Mouse (Mus musculus) stomach, embryonic 14.5 days (tissue): ENCODE data around the gene G430095P16Rik. TPM values are rescaled to one million over a fixed set of nuclear protein-coding genes. Genes with fewer than 3 reads are reported as not detected.

Experiments used
- ATAC-seq: fragments of 200-750 bp; cut with Nextera tagmentation; 2 replicates; pipeline ENCODE4 v1.8.0; 2017; ENCODE audit warnings: low read depth, moderate TSS enrichment; ENCODE audit not compliant: insufficient number of reproducible peaks, insufficient read depth, low FRiP score
- H3K27ac ChIP-seq: fragments of 300-500 bp; sonication (generic); 2 replicates; pipeline ENCODE4 v1.5.1; 2014; ENCODE audit warnings: mild to moderate bottlenecking, low read length, moderate library complexity, mixed read lengths
- H3K27me3 ChIP-seq: fragments of 300-500 bp; sonication (generic); 2 replicates; pipeline ENCODE4 v1.6.1; 2014; ENCODE audit warnings: low read length, control low read depth, mixed read lengths; ENCODE audit not compliant: control insufficient read depth, insufficient read depth
- H3K36me3 ChIP-seq: fragments of 300-500 bp; sonication (generic); 2 replicates; pipeline ENCODE4 v1.6.1; 2014; ENCODE audit warnings: mild to moderate bottlenecking, control low read depth, low read length, moderate library complexity, mixed read lengths; ENCODE audit not compliant: control insufficient read depth, insufficient read depth
- H3K4me1 ChIP-seq: fragments of 300-500 bp; sonication (generic); 2 replicates; pipeline ENCODE4 v1.6.1; 2014; ENCODE audit warnings: low read length, control low read depth, mixed read lengths; ENCODE audit not compliant: control insufficient read depth, insufficient read depth
- H3K4me2 ChIP-seq: fragments of 300-500 bp; sonication (generic); replicated peaks from 2 replicates; pipeline ENCODE4 v1.6.1; 2014; ENCODE audit warnings: low read depth, low read length, control low read depth
- H3K4me3 ChIP-seq: fragments of 300-500 bp; sonication (generic); 2 replicates; pipeline ENCODE4 v1.5.1; 2014; ENCODE audit warnings: low read depth, low read length, control low read depth
- H3K9ac ChIP-seq: fragments of 300-500 bp; sonication (generic); replicated peaks from 2 replicates; pipeline ENCODE4 v1.6.1; 2014; ENCODE audit warnings: low read depth, mild to moderate bottlenecking, control low read depth, low read length, moderate library complexity, mixed read lengths
- H3K9me3 ChIP-seq: fragments of 300-500 bp; sonication (generic); 2 replicates; pipeline ENCODE4 v1.6.1; 2016; ENCODE audit warnings: low read depth, low read length, control low read depth; ENCODE audit not compliant: control insufficient read depth
- WGBS: fragments of 180-500 bp; shearing (Covaris S2); extraction: QIAGEN DNeasy Blood & Tissue Kit; methylation state at CpG from one replicate; pipeline ENCODE4 v1.1.7; 2014; 5-methylcytosine and 5-hydroxymethylcytosine counted together
- polyA plus RNA-seq: library from polyadenylated mRNA; unstranded; fragments of >200 nt; fragmentation: Nextera tagmentation; extraction: Ambion mirVana; gene quantifications from 2 replicates; pipeline ENCODE4 v1.2.1, GENCODE M21; 2014

Gene G430095P16Rik
- polyA plus RNA-seq, 1 experiment from 2014 or later, result 5.0 TPM

GRCm38 (mm10) chr8:84738715-84739400, 16.1 kb downstream of the G430095P16Rik start:
- H3K4me1 ChIP-seq, result peaks cover 62% of the 10 kb centered on the region
- 64% methylated on average over 10 of the region's 10 CpGs for WGBS
- no peaks in the 10 kb centered on the region for H3K9me3 ChIP-seq
- no peak overlapping the region for H3K4me2 ChIP-seq
- no peak overlapping the region for H3K4me3 ChIP-seq
- H3K27ac ChIP-seq, result 0 out of 2 replicates have a peak overlapping the region, but pooled peaks have one; percentile 6
- no peak overlapping the region for H3K9ac ChIP-seq
- no peaks in the 10 kb centered on the region; the same call in 1 of the 2 replicates for H3K36me3 ChIP-seq
- H3K27me3 ChIP-seq, result no peaks in the 10 kb centered on the region
- no peak for ATAC-seq

- H3K27me3 ChIP-seq, result no peaks in the 10 kb centered on the region
- H3K4me1 ChIP-seq, result peaks cover 67% of the 10 kb centered on the region
- 13% methylated on average over 1 of the region's 1 CpGs for WGBS
- no peak overlapping the region for H3K4me2 ChIP-seq
- H3K27ac ChIP-seq, result 0 out of 2 replicates have a peak overlapping the region, but pooled peaks have one; percentile 6
- no peak overlapping the region for H3K4me3 ChIP-seq
- no peaks in the 10 kb centered on the region for H3K9me3 ChIP-seq
- no peak overlapping the region for H3K9ac ChIP-seq
- ATAC-seq, result no peak
- H3K36me3 ChIP-seq, result no peaks in the 10 kb centered on the region; the same call in 1 of the 2 replicates
These were observed 16.6 kb downstream of the G430095P16Rik start for GRCm38 (mm10) chr8:84739401-84739742.

DNA sequence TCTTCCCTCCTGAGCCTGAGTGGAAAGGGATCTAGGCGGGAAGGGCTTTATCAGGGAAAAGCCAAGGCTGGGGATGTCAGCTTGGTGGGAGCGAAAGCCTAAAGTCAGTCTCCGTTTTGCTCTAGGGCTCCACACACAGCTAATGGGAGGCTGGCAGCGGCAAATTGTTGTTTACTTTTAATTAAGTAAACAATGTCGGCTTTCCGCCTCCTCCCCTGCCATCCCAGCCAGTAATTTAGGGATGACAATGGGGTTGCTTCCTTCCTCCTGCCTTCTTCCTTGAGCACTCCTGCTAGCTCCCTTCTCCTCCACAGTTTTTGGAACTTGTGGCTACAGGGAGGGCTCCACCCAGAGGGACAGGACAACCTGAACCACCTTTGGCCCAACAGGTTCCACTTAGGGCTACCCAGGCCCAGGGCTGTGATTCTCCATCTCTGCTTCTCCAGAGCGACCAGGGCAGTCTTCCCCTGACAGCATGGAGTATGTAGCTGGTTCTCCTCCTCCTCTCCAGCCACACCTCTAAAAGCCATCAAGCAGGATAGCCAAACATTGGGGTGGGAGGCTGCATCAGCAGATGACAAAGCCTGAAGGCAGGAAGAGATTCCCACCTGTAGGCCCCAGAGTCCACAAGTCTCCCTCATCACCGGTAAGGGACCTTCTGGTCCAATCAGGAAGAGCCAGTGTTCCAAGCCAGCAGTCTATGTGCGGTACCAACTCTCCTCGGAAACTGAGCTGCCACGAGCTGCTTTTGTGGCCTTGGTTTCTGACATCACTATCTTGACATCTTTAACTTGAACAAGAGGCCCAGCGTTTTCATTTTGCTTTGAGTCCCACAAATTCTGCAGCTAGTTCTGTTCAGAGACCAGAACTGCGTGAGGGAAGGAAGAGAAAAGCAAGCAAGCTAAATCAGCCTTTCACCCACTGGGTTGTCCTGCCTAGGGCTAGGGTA, 18.4 kb downstream of the G430095P16Rik start:
- H3K36me3 ChIP-seq, result no peaks in the 10 kb centered on the region; the same call in 1 of the 2 replicates
- peaks cover 82% of the 10 kb centered on the region for H3K4me1 ChIP-seq
- ATAC-seq, result no peak
- WGBS, result 46% methylated on average over 13 of the region's 13 CpGs
- no peaks in the 10 kb centered on the region for H3K27me3 ChIP-seq
- no peak overlapping the region for H3K4me2 ChIP-seq
- H3K27ac ChIP-seq, result peak overlapping the region; percentile 91; the same call in 1 of the 2 replicates
- H3K9ac ChIP-seq, result no peak overlapping the region
- H3K4me3 ChIP-seq, result no peak overlapping the region
- no peaks in the 10 kb centered on the region for H3K9me3 ChIP-seq

- Histone ChIP-seq H3K9me3 (no peaks in the 10 kb centered on the region), H3K9ac (0 out of 2 replicates have a peak overlapping the region, but pooled peaks have one; percentile 10), H3K4me3 (peak overlapping the region; percentile 3; the same call in 1 of the 2 replicates), H3K36me3 (no peaks in the 10 kb centered on the region; the same call in 1 of the 2 replicates), H3K27me3 (no peaks in the 10 kb centered on the region), H3K27ac (peak overlapping the region; percentile 91), H3K4me2 (peak overlapping the region; percentile 32), H3K4me1 (peaks cover 84% of the 10 kb centered on the region)
- peak; percentile 66 for ATAC-seq
- 13% methylated on average over 32 of the region's 32 CpGs for WGBS
These were observed 19.6 kb downstream of the G430095P16Rik start for GRCm38 (mm10) chr8:84742171-84743053.

- Histone ChIP-seq H3K9ac (no peak overlapping the region), H3K4me1 (peaks cover 79% of the 10 kb centered on the region), H3K9me3 (no peaks in the 10 kb centered on the region), H3K27ac (peak overlapping the region; percentile 91), H3K4me3 (peak overlapping the region; percentile 3; the same call in 1 of the 2 replicates), H3K36me3 (no peaks in the 10 kb centered on the region), H3K27me3 (no peaks in the 10 kb centered on the region), H3K4me2 (peak overlapping the region; percentile 32)
- WGBS, result 11% methylated on average over 10 of the region's 10 CpGs
- peak; percentile 17; the same call in 1 of the 2 replicates for ATAC-seq
These were observed 20.2 kb downstream of the G430095P16Rik start for GRCm38 (mm10) chr8:84743054-84743415.

DNA sequence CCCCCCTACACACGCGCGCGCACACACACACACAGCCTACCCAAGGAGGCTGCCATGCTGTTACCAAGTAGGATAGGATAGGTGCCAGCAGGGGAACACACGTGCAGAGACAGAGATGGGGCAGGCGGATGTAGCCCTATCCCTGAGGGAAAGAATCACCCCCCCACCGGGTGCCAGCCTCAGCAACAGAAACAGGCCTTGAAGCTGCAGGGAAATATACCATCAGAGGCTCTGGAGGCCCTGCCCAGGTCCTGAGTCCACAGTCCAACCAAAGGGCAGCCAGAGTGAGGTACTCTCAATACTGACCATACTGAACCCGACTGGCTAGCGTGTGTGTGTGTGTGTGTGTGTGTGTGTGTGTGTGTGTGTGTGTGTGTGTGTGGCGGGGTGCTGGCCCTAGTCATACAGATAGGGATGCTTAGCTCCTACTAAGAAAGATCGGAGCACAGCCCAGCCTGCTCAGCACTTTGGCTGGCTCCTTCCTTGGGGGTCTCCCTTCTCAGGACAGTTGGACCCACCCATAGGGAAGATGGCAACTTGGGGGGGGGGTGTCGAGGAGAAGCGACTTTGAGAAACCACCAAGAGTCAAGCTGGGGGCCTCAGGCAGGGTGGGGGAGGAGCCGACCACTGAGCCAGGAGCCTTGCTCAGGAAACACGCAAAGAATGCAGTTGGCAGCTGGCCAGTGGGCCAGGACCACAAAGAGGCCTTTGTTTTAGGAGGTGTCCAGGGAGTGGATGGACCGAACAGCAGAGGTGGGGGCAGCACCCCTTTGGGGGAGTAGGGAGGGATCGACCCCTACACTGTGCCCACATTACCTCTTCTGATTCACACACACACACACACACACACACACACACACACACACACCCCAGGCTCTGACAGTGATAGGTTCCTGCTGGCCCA, 21.0 kb downstream of the G430095P16Rik start:
- Histone ChIP-seq H3K4me1 (peaks cover 73% of the 10 kb centered on the region), H3K36me3 (no peaks in the 10 kb centered on the region), H3K27me3 (no peaks in the 10 kb centered on the region), H3K9ac (no peak overlapping the region), H3K9me3 (no peaks in the 10 kb centered on the region), H3K4me3 (peak overlapping the region; percentile 3; the same call in 1 of the 2 replicates), H3K4me2 (peak overlapping the region; percentile 32), H3K27ac (peak overlapping the region; percentile 91)
- peak; percentile 57 for ATAC-seq
- WGBS, result 12% methylated on average over 17 of the region's 17 CpGs
